Mouse (Mus musculus): ENCODE data around the gene 1700025G04Rik.
"Not testable (repeated sequence)": the region's sequence is repeated elsewhere in the genome, so short reads cannot be mapped to it uniquely, and the experiment has no call there.

The 1700025G04Rik gene

GRCm38 (mm10) chr1:151845252-151845832 lies 244.6 kb downstream of the 1700025G04Rik start:
- DNase-seq: no peak

- not testable (repeated sequence) for DNase-seq
These were observed 249.6 kb downstream of the 1700025G04Rik start for GRCm38 (mm10) chr1:151840345-151840744.

DNA sequence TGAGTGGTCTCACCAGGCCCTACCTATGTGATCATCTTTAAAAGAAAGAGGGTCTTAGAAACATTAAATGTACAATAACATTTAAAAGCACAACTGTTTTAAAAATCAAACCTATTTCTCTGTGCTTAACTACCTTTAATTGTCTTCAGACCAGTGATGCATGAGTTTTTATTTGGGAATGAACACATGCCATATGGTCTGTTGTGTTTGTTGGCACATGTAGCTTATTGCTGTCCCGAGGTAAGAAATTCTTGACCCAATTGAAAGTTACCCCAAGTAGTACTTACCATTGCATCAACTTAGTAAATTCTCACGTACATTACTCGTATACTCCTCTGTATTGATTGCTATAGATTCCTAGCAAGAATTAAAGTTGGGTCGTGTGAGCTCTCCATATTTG lies 254.7 kb downstream of the 1700025G04Rik start:
- DNase-seq: peak in 1 of 2 experiments; percentile 36

GRCm38 (mm10) chr1:151831791-151832190 lies 258.1 kb downstream of the 1700025G04Rik start:
- no peak for DNase-seq

- DNase-seq: no peak
These were observed 264.9 kb downstream of the 1700025G04Rik start for GRCm38 (mm10) chr1:151825065-151825464.

GRCm38 (mm10) chr1:151820457-151820856 lies 269.5 kb downstream of the 1700025G04Rik start:
- DNase-seq: peak; percentile 64 to 83

GRCm38 (mm10) chr1:151819190-151819589 lies 270.7 kb downstream of the 1700025G04Rik start:
- DNase-seq: no peak

GRCm38 (mm10) chr1:151816051-151816450 lies 273.9 kb downstream of the 1700025G04Rik start:
- DNase-seq: no peak

- DNase-seq: no peak
These were observed 277.8 kb downstream of the 1700025G04Rik start for GRCm38 (mm10) chr1:151812004-151812712.

DNA sequence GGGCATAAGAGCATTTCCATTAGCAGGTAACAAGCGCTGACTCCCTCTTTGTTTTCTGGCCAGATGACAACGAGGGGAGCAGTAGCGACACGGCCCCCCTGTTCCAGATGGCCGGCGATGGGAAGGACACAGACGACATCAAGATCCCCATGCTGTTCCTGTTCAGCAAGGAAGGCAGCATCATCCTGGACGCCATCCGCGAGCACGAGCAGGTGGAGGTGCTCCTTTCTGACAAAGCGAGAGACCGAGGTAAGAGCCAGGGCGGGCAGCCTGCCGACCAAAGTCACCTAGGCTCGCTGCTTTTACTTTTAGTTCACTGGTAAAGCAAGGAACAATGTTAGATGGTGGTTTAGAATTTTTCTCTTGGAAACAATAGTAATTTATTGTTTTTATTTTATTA lies 278.5 kb downstream of the 1700025G04Rik start:
- DNase-seq: peak; percentile 40 to 56

DNA sequence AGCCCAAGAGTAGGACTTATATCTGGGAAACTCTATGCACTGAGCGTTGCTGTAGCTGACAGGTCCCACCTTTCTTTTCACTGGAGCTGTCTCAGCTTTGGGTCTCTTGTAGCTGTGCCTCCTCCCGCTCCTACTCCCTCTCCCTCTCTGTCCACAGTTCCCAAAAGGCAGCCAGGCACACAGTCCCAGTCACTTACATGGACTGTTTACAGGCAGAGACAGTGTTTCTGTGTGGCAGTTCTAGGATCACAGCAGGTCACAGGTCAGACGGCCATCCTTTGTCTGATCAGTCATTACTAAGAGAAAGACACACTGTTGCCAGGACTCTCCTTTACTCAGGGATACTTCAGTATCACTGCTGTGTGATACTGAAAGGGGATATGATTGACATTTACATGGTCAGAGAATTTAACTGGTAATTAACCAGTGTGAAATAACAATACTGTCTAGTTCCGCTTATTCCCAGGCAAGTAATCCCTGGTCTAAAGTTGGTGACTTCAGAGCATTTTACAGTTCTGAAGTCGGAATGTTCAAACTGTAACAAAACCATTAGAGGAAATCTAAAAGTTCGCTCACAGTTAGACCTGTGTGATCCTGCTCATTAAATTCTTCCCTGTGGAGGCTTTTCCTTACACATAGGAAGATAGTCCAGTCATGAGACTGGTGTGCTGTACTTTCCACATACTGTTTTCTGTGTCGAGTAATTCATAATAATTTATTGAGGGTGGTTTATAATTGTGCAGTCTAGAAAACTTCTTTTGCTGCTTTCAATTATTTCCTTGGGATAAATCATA lies 279.1 kb downstream of the 1700025G04Rik start:
- DNase-seq: no peak

DNA sequence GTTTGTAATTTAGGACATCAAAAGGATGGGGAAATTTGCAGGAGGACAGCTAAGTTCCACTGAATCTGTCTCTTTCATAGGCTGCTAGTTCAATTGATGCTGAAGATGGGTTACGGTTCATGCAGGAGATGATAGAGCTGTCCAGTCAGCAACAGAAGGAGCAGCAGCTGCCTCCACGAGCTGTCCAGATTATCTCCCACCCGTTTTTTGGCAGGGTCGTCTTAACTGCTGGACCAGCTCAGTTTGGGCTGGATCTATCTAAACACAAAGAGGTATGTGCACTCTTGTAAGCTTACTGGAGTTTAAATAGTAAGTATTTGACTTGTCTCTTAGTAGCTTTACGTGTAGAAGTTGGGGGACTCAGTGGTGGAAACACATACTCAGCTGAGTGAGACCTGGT lies 282.6 kb downstream of the 1700025G04Rik start:
- no peak for DNase-seq

DNA sequence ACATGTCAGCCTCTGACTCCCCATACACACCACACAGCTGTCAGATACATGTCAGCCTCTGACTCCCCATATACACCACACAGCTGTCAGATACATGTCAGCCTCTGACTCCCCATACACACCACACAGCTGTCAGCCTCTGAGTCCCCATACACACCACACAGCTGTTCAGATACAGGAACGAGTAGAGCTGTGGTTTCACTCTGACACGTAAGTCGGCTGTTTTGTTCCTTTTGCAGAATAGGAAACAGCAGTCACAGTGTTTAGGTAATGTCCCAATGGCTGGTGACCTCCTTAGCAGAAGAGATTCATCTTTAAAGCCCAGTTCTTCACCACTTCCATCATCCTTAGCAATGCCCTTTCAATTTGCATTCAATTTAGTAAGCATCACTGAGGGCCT lies 287.1 kb downstream of the 1700025G04Rik start:
- DNase-seq: not testable (repeated sequence)
